Mouse (Mus musculus): Measurements from ENCODE around the gene Josd2.

DNA sequence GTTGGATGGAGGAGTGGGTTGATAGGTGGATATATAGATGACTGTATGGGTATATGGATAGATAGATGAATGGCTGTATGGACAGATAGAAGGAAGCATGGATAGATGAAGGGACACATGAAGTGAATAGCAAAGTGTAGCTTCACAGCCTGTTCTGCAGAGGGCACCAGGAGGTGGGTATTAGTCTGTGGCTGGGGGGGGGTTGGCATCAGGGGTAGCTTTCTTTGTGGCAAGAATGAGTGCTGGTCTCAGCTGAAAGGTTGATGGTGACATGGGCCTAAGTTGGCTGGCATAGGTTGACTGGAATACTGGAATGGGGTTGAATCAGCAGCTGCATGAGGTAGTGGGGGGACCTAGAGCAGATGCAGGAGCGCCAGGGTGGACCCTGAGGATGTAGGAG lies 26.6 kb upstream of the Josd2 start:
- TF ChIP-seq POLR2A (IDR thresholded peaks at IDR 0.05; ENCODE audit: insufficient read depth, low read length) = no peak
- TF ChIP-seq CTCF (IDR thresholded peaks at IDR 0.05; ENCODE audit: low read depth, low read length) = no peak
